Mouse (Mus musculus) thymus, postnatal 0 days (tissue): ENCODE results near the gene Ercc4. TPM values are rescaled to one million over a fixed set of nuclear protein-coding genes. Genes with fewer than 3 reads are reported as not detected.
A peak's percentile ranks its signal among the peaks of the same experiment; 100 is the strongest.
"Not testable (repeated sequence)": the region's sequence is repeated elsewhere in the genome, so short reads cannot be mapped to it uniquely, and the experiment has no call there.

ENCODE experiments used
- DNase-seq: peaks from one replicate; pipeline ENCODE4 v3.0.0-alpha.2; 2015; ENCODE audit warnings: low spot score
- polyA plus RNA-seq: library from polyadenylated mRNA; unstranded; fragments of >200 nt; fragmentation: Nextera tagmentation; extraction: Ambion mirVana; gene quantifications from 2 replicates; pipeline ENCODE4 v1.2.1, GENCODE M21; 2015

The Ercc4 gene
- polyA plus RNA-seq: 10.9 and 15.0 TPM in 2 replicates

DNA sequence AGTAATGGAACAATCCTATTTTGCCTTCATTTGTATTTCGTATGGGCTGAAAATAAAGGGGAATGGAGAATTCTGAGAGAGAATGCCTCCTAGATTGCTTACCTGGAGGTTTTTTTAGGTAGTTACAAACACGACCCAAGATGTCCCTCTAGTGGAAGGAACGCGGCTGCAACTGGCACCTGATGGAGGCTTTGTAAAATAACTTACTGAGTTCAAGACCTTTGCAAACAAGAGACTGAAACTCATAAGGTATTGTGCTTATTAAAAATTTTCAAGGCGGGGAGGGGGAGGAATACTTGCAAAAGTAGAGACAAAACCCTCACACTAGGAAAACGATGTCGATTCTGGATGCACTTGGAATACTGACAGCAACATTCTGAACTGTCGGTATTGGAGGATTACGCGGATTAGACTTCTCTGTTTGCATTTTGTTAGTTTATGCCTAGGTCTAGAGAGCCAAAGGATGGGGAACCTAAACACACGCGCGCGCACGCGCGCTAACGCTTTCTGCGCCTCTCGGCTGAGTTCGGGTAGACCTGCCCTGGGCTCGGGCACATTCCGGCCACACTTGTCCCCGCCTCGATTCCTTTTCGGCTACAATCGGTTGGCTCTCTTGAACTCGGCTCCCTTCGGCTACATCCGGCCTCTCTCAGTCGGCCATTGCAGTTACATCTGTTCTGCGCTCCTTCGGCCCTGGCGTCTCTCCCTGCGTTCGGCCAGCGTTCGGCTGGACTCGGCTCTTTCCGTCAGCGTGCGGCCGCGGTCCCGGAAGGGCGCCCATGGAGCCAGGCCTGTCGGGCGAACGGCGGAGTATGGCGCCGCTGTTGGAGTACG lies at the start of gene Ercc4:
Gene Ercc4, plus strand, starts transcription at position 529 of the 834 bp plus-strand sequence.
- DNase-seq: peak; percentile 97

DNA sequence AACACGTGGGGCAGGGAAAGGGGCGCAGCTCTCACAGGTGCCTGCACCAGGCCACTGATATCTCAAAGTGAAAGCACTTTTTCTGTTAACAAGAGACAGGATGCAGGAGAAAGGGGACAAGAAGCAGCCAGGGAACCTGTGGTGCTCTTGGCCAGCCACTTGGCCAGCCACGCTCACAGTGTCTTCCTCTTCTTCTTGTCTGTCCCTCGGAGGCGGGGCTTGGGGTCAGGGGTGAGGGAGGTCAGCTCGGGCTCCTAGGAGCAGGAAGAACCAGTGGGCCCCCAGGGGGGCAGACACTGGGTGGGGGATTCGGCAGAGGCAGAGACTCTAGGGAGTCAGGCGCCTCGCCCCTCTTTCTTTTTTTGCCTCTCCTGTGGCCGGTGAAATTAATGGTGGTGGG lies 48.4 kb upstream of the Ercc4 start:
- peak; percentile 3 for DNase-seq

- DNase-seq: no peak
Measured at GRCm38 (mm10) chr16:13074176-13074575, 35.3 kb upstream of the Ercc4 start.

GRCm38 (mm10) chr16:13080161-13080560 lies 29.3 kb upstream of the Ercc4 start:
- no peak for DNase-seq

- DNase-seq: no peak
Measured at GRCm38 (mm10) chr16:13083155-13083798, 26.2 kb upstream of the Ercc4 start.

GRCm38 (mm10) chr16:13108356-13108755 lies 1.1 kb upstream of the Ercc4 start:
- DNase-seq: no peak

- no peak for DNase-seq
Measured at GRCm38 (mm10) chr16:13109990-13110595, 609 bp downstream of the Ercc4 start.

DNA sequence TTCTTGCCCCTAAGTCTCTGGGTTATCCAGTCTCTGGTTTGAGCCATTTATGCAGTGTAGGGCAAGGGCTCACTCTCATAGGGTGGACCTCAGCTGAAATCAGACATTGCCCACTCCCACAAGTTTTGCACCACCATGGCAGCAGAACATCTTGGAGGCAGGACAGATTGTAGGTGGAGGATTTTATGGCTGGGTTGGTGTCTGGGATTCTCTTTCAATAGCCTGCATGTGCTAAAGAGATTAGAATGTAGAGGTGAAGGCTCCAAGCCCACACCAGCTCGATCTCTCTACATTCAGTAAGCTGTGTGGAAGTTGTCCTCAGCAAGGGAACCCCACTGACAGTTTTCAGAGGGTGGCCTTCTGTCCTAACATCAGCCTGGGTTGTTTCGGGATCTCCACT lies 5.3 kb downstream of the Ercc4 start:
- no peak for DNase-seq

DNA sequence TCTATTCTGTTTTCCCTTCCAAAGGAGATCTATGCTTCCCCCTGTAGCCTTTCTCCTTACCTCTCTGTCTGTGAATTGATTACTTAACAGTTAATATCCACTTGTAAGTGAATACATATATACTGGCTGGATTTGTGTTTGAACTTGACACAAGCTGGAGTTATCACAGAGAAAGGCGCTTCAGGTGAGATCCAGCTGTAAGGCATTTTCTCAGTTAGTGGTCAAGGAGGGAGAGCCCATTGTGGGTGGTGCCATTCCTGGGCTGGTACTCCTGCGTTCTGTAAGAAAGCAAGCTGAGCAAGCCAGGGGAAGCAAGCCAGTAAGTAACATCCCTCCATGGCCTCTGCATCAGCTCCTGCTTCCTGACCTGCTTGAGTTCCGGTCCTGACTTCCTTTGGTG lies 6.0 kb downstream of the Ercc4 start:
- not testable (repeated sequence) for DNase-seq

DNA sequence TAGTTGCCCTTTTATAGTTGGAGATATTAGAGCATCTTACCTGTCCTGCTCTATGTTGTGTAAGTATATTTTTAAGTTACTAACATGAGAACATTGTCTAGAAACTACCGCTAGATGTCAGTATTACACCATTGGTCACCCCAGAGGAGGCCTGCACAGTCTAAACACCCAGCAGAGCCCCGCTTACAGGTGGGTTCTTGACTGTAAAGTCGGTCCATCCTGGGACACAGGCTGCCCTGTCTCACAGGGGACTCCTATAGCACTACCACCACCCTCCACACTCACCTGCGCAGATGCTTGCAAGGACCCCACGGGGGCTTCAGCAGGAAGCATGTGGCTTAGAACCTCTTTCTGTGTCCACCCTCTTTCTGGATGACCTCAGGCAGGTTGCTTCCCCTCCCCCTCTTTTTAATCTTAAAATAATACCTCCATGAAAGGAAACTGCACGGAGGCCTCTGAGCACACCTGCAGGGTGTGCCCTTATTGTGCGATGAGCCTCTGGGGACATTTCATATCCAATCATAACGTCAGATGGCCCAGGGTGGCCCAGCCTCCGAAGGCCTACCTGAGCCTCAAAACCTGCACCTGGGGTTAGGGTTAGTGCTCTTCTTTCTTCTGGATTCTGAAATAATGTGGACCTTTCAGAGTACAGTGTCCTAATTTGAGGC lies 7.9 kb downstream of the Ercc4 start:
- peak; percentile 70 for DNase-seq

- DNase-seq: no peak
Measured at GRCm38 (mm10) chr16:13117967-13118430, 8.5 kb downstream of the Ercc4 start.

DNA sequence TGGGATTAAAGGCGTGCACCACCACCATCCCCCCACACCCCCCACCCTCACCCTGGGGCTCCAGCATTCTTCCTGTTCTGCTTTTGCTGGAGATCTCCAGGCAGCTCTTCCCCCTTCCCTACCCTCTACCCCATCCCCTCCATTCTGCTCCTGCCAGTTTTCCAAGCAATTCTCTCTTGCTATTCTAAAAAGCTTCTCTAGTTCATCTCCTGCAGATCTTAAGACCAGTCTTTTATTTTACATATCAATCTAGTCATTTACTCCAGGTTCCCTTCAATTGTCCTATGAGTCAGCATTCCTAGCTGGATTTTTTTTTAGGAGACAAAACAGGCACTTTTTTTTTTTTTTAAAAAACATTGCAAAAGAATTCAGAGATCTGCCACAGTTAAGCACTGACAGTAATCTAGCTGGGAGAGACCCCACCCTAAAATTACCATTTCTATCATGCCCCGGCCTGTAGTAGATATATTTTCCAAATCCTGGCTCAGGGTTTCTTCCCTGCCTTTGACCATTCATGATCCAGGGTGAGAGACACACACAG lies 9.3 kb downstream of the Ercc4 start:
- DNase-seq: no peak

- DNase-seq: no peak
Measured at GRCm38 (mm10) chr16:13119641-13120350, 10.3 kb downstream of the Ercc4 start.

DNA sequence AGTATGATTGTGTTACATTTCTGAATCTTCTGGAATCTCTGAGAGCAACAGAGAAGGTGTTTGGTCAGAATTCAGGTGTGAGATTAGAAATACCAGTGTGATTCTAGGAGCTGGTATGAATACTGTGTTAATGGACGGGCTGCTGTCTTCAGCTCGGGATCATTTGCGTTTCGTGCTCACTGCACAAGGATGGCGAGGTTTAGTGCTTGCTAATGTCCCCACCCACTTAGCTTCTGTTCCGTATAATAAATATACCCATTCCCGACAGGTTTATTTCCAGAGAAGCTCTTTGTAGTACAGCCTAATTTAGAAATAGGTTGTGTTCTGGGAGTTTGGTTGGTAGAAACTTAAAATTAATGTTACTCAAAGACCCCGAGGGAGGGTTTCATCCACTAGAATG lies 15.9 kb downstream of the Ercc4 start:
- no peak for DNase-seq

GRCm38 (mm10) chr16:13127566-13127965 lies 18.1 kb downstream of the Ercc4 start:
- no peak for DNase-seq

- DNase-seq: peak; percentile 25
Measured at GRCm38 (mm10) chr16:13130412-13130811, 20.9 kb downstream of the Ercc4 start.

GRCm38 (mm10) chr16:13141220-13141619 lies 31.7 kb downstream of the Ercc4 start:
- no peak for DNase-seq

DNA sequence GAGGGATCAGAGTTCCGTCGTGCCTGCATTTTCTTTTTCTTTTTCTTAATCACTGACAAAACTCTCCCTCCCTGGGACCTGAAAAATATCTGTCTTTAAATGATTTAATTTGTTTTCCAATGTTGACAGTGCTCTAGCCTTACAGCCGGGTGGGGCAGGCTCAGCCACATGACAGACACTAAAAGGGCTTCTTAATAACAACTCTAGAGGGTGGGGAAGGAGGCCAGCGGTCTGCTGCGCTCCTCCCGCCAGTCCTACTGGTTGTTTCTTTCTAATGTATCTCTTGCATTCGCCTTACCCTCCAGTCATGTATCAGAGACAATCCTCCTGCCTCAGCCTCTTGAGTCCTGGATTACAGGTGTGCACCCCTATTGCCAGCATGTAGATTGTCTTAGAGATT lies 34.4 kb downstream of the Ercc4 start:
- DNase-seq: no peak

DNA sequence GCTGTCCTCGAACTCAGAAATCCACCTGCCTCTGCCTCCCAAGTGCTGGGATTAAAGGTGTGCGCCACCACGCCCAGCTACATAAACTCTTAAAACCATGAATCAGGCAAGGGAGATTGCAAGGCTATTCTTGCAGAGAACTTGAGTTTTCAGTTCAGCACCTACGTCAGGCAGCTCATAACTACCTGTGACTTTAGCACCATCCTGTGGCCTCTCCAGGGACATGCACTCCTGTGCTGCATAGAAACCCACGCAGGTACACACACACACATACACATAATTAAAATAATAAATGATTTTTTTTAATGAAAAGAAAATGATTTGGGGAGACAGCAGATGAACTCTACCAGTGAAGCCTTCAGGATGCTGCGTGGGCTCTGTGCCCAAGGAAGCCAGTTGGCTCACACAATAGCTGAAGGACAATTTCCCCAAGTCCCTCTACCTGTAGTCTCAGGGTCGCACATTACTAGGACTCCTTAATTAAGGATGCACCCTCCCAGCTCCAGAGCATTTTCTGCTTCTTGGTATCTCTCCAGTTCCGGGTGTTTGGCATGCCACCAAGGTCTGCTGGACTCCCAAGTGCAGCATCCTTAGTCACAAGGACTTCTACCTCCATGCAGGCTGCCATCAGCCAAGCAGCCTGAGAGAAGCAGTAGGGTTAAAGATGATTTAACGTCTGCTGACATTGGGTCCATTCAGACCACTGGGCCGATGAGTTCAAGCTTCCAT lies 35.4 kb downstream of the Ercc4 start:
- no peak for DNase-seq

- no peak for DNase-seq
Measured at GRCm38 (mm10) chr16:13146231-13146630, 36.7 kb downstream of the Ercc4 start.
